Mouse (Mus musculus) telencephalon, adult 2 months (tissue): ENCODE data around the gene Olfr1167.
"Not testable (repeated sequence)": the region's sequence is repeated elsewhere in the genome, so short reads cannot be mapped to it uniquely, and the experiment has no call there.

ENCODE experiments used
- DNase-seq: peaks from one replicate; pipeline ENCODE4 v3.0.0-alpha.2; 2011; ENCODE audit warnings: low read depth, low spot score

The Olfr1167 gene

GRCm38 (mm10) chr2:88155093-88155492 is at the start of gene Olfr1167:
Olfr1167 (minus strand) TSS chr2:88155193.
- not testable (repeated sequence) for DNase-seq

- DNase-seq = no peak
Observed at GRCm38 (mm10) chr2:88181580-88181979, 26.6 kb upstream of the Olfr1167 start, which contains the start of gene Olfr1168. Olfr1168 (plus strand) TSS chr2:88181880.

- DNase-seq = no peak
Observed at GRCm38 (mm10) chr2:88128172-88128571, 26.8 kb downstream of the Olfr1167 start, which contains the start of gene Olfr1166. Olfr1166 (minus strand) TSS chr2:88128272.
